Mouse (Mus musculus) kidney, postnatal 10 days (tissue): ENCODE data around the gene Aldh3b2.
A peak's percentile ranks its signal among the peaks of the same experiment; 100 is the strongest.
"Not testable (repeated sequence)": the region's sequence is repeated elsewhere in the genome, so short reads cannot be mapped to it uniquely, and the experiment has no call there.

Source experiments
- DNase-seq: peaks from one replicate; pipeline ENCODE4 v3.0.0; 2021; ENCODE audit warnings: mixed read lengths

Gene Aldh3b2

GRCm38 (mm10) chr19:3948546-3948945 lies 23.6 kb upstream of the Aldh3b2 start:
- no peak for DNase-seq

GRCm38 (mm10) chr19:3950331-3950730 lies 21.8 kb upstream of the Aldh3b2 start:
- DNase-seq = no peak

- DNase-seq = no peak
Measured at GRCm38 (mm10) chr19:3951461-3951860, 20.7 kb upstream of the Aldh3b2 start.

DNA sequence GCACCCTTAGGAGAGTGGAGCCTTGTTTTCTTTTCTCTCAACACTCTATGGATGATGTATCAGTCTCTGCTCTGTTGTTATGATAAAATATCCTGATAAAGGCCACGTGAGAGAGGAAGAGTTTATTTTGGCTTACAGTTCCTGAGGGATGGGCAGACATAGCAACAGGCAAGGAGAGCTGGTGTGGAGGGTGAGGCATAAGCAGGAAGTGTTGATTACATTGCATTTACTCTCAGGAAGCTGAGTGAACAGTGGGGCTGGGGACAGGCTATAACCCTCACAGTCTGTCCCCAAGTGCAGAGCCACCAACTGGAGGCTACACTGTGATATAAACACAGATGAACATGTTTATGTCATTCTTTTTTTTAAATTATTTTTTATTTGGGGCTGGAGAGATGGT lies 20.0 kb upstream of the Aldh3b2 start:
- no peak for DNase-seq

GRCm38 (mm10) chr19:3955033-3955432 lies 17.1 kb upstream of the Aldh3b2 start:
- DNase-seq = no peak

DNA sequence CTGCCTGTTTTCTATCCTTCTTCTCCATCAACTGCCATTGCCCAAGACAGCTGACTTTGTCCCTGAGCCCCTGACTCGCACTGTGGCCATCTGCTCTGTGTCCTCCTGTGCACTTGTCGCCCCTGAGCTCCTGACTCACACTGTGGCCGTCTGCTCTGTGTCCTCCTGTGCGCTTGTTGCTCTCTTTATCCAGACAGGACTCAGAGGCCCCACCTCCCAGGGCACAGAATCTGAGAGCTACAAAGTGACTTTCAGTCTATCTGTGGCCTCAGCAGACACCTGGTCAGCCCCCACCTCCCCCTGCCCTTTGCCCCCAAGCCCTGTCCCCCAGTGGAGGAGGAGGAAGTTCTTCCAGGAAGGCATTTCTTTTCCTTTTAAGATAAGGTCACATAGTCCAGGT lies 16.3 kb upstream of the Aldh3b2 start:
- no peak for DNase-seq

- DNase-seq = not testable (repeated sequence)
Measured at GRCm38 (mm10) chr19:3957296-3958036, 14.7 kb upstream of the Aldh3b2 start.

DNA sequence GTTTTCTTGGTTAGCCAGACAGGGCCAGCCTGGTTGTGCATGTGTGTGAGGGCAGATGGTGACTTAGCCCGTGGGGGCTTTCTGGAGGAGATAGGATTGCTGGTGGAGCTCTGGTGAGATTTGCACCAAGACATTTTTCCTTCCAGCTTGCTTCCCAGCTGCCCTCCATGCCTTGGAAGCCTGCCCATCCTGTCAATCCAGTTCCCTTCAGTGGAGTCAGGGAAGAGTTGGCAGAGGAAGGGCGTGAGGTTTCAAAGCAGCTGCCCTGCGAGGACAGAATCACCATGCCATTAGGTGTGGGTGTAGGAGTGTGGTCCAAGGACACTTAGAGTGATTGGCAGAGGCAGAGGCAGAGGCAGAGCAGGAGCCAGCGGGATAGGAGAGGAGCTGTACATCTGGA lies 13.7 kb upstream of the Aldh3b2 start, which contains the start of gene Aldh3b3:
Gene Aldh3b3, plus strand, starts transcription at position 176 of the 400 bp plus-strand sequence.
- DNase-seq = peak; percentile 44

- DNase-seq = no peak
Measured at GRCm38 (mm10) chr19:3959030-3959429, 13.1 kb upstream of the Aldh3b2 start.

DNA sequence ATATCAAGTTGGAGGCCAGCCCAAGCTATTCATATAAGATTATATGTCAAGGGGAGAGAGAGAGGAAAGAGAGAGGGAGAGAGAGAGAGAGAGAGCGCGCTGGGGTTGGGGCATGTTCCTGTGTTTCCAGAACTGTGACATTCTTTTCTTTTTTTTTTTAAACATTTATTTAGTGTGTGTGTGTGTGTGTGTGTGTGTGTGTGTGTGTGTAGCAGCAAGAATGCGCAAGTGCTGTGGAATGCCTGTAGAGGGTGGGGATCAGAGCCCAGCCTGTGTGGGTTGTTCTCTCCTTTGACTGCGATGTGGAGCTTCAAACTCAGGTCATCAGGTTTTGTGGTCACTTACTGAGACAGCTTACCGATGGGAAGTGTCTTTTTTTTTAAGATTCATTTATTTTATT lies 11.9 kb upstream of the Aldh3b2 start:
- DNase-seq = no peak

GRCm38 (mm10) chr19:3961805-3962204 lies 10.3 kb upstream of the Aldh3b2 start:
- DNase-seq = not testable (repeated sequence)

- peak; percentile 59 for DNase-seq
Measured at GRCm38 (mm10) chr19:3962469-3962868, 9.7 kb upstream of the Aldh3b2 start.

DNA sequence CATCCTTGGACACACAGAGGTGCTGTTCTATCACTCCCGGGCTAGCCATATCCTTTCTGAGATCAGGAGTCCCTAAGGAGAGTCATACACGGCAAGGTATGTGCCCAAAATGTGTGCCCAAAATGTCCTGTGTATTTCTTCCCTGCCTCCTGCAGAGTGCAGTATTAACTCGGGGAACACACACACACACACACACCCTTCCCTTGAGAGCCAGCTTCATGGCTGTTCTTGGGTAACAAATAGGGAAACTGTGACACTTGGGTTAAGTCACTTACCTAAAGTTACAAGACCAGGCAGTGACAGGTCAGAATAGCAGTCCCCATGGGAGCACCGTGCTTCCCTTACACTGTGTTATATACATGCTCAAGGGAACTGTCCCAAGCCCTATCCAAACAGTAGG lies 8.1 kb upstream of the Aldh3b2 start:
- DNase-seq = no peak

DNA sequence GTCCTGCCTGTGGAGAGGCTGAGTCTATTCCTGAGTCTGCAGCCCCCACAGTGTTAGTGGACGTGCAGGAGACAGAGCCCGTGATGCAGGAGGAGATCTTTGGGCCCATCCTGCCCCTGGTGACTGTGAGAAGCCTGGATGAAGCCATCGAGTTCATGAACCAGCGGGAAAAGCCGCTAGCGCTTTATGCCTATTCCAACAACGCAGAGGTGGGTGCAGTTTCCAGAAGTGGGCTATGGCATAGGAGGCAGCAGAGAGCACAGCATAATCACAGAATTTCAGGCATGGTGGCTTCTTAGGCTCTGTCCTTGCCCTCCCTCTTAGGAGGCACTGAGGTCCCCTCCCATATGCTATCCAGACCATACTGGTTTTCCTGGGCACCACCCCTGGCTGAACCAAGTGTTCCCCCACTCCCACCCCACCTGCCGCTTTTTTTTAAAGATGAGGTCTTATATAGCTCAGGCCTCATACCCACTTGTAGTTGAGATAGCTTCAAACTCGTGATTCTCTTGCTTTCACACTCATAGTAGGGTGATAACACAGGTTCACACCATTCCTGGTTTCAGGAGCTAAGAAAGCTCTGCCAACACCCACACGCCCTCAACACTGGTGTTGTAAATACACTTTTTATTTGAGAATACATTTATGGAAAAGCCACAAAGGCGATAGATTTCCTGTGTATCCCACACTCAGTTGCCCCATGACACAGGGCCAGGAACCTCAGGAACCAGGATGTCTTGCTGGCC lies 5.6 kb upstream of the Aldh3b2 start:
- no peak for DNase-seq

- DNase-seq = no peak
Measured at GRCm38 (mm10) chr19:3967258-3967657, 4.9 kb upstream of the Aldh3b2 start.

- DNase-seq = not testable (repeated sequence)
Measured at GRCm38 (mm10) chr19:3974608-3975007, 2.5 kb downstream of the Aldh3b2 start.

DNA sequence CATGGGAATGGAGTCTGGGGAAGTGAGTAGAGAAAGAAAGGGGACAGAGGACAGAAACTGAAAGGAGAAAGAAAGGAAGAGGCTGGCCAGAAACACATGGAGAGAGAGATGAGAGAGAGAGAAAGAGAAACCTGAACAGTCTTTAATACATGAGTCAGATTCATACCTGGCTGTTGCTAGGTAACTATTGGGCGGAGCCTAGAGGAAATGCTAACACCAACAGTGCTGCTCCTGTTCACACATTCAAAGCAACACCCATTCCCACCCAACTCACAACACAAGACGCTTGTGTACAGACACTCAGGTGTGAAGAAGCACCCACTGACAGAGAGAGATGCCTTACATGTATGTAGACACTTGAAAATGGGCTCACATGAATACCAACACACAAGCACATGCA lies 3.7 kb downstream of the Aldh3b2 start:
- no peak for DNase-seq

DNA sequence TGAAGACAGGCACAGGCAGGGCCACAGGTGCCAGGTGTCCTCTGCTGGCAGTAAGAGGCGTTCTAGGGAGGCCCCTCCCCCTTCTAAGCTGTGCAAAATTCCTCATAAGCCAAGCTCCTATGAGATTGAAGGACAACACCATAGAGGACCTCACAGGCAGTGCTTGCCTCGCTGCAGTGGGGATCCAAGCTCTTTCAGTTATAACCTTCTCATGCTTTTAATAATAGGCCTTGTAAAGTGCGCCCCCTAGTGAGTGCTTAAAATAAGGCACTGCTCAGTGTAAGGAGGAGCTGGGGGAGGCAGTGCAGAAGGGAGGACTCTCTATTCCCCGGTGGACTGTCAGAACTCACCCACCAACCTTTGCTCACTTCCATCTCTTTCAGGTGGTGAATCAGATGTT lies 8.2 kb downstream of the Aldh3b2 start:
- peak; percentile 90 for DNase-seq

DNA sequence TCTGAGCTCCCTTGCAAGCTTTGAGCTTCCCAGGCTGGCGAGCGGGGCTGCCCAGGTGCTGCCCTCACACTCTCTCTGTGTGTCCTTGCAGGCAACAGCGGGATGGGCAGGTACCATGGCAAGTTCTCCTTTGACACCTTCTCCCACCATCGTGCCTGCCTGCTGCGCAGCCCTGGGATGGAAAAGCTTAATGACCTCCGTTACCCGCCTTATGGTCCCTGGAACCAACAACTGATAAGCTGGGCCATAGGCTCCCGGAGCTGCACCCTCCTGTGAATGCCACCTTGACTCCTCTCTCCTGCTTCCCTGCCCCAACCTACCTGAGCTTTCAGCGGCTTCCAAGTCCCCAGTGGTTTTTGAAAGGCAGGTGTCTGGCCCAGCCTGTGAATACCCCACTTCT lies 8.8 kb downstream of the Aldh3b2 start:
- no peak for DNase-seq

DNA sequence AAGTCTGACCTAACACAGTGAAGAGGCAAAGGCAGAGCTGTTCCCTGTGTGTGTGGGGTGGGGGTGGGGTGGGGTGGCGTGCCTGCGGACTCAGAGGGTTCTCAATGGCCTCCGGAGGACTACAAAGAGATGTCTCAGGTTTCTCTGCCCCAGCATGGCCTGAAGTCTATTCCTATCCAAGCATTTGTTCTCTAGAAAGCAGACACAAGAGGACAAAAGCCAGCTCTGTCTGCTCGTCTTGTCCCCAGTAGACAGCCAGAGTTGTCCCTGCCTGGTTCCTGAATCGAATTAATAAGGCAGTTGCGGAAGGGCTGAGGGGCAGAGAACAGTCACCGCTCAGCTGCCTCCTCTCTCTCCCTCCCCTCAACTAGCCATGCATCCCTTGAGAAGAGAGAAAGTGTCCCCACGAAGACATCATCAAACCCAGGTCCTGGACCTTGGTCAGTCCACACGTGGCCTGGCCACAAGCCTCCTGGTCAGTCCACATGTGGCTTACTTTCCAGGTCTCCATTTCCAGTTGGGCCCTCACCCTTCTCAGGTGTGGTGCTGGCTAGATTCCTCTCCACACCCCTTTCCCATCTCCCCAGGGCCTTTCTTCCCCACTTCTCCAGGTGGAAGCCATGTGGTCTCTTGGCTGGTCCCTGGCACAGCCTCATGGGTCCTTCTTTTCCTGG lies 11.5 kb downstream of the Aldh3b2 start:
- no peak for DNase-seq

DNA sequence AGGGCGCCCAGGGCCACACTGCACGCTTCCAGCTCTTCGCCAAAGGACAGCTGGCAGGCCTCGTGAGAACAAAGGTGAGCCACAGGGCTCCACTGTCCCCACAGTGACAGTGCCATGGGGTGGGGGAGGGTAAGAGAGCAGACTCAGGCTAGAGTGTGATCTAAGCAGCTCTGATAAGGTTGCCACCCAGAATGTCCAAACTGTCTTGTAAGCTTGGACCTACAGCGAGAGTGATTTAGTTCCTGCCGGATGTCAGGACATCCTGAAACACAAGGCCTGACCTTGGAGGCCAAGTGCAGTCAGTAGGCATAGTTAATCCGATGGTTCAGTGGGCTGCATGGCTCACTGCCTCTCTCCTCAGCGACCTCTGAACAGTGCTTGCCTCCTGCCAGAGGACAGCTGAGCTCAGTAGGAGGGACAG lies 13.1 kb downstream of the Aldh3b2 start:
- DNase-seq = peak; percentile 76

GRCm38 (mm10) chr19:3986334-3986733 lies 14.2 kb downstream of the Aldh3b2 start, which contains the start of gene Acy3:
Gene Acy3, plus strand, starts transcription at chr19:3986570.
- peak; percentile 97 for DNase-seq

GRCm38 (mm10) chr19:3988066-3988465 lies 15.9 kb downstream of the Aldh3b2 start:
- DNase-seq = no peak

DNA sequence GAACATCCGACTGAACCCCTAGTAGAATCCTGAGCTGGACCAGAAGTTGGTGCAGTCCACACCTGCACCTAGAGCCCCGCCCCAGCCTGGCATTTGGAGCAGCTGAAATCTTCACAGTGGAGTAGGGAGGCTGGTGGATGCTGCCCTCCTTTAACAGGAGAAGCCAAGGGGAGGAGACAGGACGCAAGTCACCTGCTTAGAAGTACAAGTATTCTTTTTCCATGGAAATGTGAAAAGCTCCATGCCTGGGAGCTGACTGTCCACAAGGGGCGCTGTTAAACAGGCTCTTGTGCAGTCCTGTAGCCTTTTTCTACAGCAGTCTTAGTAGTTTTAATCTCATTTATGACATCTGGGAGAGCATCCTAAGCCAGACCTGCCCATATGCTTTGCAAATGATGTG lies 16.6 kb downstream of the Aldh3b2 start:
- no peak for DNase-seq
